Mouse (Mus musculus) mature B cell (primary cell): ENCODE results near the gene Rars2.
"Not testable (repeated sequence)": the region's sequence is repeated elsewhere in the genome, so short reads cannot be mapped to it uniquely, and the experiment has no call there.

Experiments used
- in situ Hi-C: fragments of 300-500 bp; cut with MboI; formaldehyde crosslinking; loops from 2 replicates; pipeline ENCODE4 v1.14.3; 2019

Gene Rars2

GRCm38 (mm10) chr4:34614630-34615094, at the start of gene Rars2, which contains the start of gene Orc3:
Rars2 (plus strand) TSS chr4:34614957.
Orc3 (minus strand) TSS chr4:34614944.
- in situ Hi-C loops, result no loop called here

DNA sequence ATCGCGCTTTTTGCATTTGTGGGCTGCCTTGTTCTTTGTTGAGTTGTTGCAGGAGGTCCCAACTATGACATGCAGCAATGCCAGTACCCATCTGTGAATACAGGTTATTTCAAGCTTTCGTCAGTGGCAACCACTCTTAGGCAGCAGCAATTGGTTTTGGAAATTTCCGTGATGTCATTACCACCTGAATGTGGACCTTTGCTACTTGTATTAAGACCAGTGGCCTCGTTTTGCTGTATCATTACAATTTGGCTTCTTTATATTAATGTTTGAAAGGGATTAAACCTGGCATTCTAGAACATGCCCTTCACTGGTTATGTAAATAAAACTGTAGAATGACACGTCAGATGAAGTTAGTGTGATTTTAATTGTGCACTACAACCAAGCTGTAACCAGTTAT, 48.5 kb upstream of the Rars2 start:
- in situ Hi-C loops, result loop anchor here (25.0 kb wide), 1 partner anchor 1179 kb away; no protein-coding TSS in a partner anchor

- in situ Hi-C loops, result loop anchor here (25.0 kb wide), 1 partner anchor 1186 kb away; no protein-coding TSS in a partner anchor
Observed at GRCm38 (mm10) chr4:34572876-34573275, 41.9 kb upstream of the Rars2 start.

GRCm38 (mm10) chr4:34577028-34577427, 37.7 kb upstream of the Rars2 start:
- in situ Hi-C loops, result no loop called here

DNA sequence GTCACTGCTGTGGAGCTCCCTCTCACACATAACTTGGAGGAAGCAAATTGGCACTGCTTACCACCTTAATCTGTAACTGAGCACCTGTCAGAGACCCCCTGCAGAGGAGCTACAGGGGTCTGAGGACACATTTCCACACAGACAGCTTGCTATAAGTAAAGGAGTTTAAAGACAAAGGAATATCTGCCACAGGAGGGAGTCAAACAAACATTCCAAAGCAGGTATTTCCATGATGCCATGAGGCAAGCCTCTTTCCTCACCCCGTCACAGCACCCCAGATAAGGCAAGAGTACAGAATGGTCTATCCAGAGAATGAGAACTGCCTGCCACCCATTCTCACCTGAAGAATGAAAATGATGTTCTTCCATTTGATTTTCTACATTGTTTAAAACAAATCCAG, 35.5 kb upstream of the Rars2 start:
- in situ Hi-C loops, result no loop called here

- in situ Hi-C loops, result not testable (repeated sequence)
Observed at GRCm38 (mm10) chr4:34581489-34581888, 33.3 kb upstream of the Rars2 start.

DNA sequence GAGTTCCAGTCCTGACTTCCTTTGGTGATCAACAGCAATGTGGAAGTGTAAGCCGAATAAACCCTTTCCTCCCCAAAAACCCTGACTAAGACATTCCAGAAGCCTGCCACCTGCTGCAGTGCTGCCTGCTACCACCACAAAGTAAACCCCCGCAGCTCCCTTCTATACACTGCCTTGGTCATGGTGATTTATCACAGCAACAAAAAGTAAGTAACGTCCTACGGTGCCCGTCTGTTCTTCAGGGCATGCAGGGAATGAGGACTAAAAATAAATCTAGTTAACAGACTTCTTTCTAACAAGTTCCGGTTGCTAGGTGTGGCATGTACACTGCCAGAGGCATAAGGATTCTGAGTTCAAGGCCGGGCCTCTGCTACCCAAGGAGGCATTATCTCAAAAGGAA, 32.8 kb upstream of the Rars2 start:
- in situ Hi-C loops, result no loop called here

GRCm38 (mm10) chr4:34582476-34582875, 32.3 kb upstream of the Rars2 start:
- in situ Hi-C loops, result no loop called here

- in situ Hi-C loops, result no loop called here
Observed at GRCm38 (mm10) chr4:34583427-34583826, 31.3 kb upstream of the Rars2 start.

GRCm38 (mm10) chr4:34584871-34585607, 29.7 kb upstream of the Rars2 start:
- in situ Hi-C loops, result no loop called here

DNA sequence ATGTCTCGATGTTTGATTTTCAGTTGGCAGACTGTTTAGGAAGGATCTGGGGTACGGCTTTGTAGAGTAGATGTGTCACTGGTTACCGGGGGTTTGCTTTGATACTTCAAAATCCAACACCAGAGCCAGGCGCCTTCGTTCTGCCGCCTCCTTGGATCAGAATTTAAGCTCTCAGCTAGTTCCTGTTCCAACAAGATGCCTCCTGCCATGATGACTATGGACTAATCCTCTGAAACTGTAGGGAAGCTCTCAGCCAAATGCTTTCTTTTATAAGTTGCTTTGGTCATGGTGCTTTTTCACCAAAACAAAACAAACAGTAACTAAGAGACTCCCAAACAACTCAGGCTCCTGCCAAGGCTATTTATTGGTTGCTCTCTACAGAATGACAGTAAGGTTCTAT, 11.6 kb upstream of the Rars2 start:
- in situ Hi-C loops, result no loop called here

- in situ Hi-C loops, result no loop called here
Observed at GRCm38 (mm10) chr4:34606658-34607057, 8.1 kb upstream of the Rars2 start.

DNA sequence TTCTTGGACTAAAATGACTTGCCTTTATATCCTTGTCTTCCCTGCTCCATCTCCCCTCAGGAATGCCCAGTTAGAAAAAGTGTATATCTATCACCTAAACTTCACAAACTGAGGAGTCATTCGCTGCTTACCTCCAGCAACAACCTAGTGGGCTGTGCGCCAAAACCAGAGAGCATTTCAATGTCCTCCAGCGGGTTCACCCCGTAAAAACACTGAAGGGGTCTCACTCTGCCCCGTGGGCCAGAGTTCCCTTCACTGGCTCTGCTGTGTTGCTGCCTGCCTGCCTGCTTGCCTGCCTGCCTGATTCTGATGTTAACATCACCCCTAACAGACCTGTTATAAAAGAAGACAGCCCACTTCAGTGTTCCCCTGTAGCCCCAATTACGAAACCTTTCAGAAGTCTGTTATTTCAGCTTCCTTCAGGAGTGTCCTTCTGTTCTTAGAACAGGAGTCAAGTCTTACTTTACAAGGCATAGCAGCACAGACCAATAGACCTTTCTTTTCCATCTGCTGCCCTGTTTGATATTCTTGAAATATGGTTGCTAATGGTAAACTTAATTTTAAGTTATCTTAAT, 1.1 kb upstream of the Rars2 start:
- in situ Hi-C loops, result no loop called here

- in situ Hi-C loops, result no loop called here
Observed at GRCm38 (mm10) chr4:34615303-34615702, 546 bp downstream of the Rars2 start.

DNA sequence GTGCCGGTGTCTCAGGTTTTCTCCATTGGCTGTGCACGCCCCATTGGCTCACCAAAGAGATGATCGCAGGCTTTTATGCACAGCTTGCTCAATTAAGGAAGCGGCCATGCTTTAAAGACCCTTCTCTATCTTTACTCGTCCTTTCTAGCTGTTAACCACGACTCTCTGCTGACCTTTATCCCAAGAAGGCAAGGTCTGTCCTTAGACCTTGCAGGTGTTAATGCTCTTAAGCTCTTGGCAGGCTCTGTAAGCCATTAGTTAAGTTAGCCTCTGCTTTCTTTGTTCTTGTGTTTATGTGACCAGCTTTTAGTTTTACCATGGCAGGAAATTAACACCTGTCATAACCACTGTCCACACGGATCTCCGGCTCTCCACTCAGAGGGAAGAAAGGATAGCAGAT, 1.4 kb downstream of the Rars2 start:
- in situ Hi-C loops, result no loop called here

DNA sequence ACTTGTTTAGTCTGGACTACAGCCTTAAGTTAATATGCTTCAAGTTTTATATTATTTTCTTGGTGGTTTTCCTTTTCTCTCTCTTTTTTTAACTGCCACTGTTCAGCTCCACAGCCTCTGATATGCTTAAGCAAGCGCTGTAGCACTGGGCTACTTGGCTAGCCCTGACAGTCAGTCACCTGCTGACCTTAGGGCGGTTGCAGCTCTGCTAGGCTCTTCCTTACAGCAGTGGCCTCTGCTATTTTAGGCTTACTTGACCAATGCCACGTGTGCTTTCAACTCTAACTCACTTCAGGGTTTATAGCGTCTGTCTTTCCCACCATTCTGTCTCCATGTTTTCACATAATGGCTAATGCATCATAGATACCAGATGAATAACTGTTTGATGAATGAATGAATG, 10.8 kb downstream of the Rars2 start:
- in situ Hi-C loops, result no loop called here

DNA sequence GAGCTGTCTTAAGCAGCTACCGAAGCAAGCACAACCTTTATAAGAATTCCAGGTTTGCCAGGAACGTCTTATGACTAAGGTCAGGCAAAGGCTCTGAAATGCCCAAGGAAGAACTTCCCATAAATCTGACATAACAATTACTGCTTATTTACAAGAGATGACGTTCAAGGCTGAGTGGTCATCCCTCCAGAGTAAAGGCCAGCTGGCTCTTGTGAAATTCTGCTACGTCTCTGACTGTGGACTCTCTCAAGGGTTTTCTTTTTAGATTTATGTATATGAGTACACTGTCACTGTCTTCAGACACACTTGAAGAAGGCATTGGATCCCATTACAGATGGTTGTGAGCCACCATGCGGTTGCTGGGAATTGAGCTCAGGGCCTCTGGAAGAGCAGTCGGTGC, 11.6 kb downstream of the Rars2 start:
- in situ Hi-C loops, result no loop called here

DNA sequence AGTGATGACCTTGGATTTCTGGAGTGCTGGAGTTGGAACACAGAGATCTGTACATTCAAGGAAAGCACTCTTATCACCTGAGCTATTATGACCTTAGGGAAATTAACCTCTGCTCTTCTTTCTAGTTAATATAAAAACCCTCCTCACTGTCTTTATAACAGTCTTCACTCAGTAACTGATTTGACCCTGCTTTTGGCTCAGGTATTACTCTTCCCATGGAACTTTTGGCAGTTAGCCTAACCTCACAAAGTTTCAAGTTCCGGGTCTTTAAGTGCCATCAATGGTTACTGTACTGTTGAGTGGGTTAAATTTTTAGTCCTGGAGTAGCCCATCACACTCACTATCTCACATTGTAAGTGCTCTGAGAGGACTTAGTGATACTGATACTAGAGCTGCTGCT, 15.2 kb downstream of the Rars2 start:
- in situ Hi-C loops, result no loop called here

DNA sequence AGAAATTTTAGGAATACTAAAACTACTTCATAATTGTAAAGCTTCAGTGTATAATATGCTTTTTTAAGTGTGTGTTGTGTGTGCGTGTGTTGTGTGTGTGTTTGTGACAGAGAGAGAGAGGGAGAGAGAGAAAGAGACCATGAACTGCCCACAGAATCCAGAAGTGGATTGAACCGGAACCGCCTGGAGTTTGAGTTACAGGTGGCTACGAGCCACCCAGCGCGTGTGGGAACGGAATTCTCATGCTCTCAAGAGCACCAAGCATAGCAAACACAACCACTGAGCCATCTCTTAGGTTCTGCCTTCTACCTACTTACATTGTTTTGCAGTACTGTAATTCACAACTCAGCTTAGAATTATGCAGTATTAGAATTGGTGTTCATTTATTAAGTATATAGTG, 19.4 kb downstream of the Rars2 start:
- in situ Hi-C loops, result no loop called here

GRCm38 (mm10) chr4:34636036-34636435, 21.3 kb downstream of the Rars2 start:
- in situ Hi-C loops, result no loop called here

- in situ Hi-C loops, result no loop called here
Observed at GRCm38 (mm10) chr4:34637386-34637785, 22.6 kb downstream of the Rars2 start.

GRCm38 (mm10) chr4:34637851-34638250, 23.1 kb downstream of the Rars2 start:
- in situ Hi-C loops, result no loop called here

DNA sequence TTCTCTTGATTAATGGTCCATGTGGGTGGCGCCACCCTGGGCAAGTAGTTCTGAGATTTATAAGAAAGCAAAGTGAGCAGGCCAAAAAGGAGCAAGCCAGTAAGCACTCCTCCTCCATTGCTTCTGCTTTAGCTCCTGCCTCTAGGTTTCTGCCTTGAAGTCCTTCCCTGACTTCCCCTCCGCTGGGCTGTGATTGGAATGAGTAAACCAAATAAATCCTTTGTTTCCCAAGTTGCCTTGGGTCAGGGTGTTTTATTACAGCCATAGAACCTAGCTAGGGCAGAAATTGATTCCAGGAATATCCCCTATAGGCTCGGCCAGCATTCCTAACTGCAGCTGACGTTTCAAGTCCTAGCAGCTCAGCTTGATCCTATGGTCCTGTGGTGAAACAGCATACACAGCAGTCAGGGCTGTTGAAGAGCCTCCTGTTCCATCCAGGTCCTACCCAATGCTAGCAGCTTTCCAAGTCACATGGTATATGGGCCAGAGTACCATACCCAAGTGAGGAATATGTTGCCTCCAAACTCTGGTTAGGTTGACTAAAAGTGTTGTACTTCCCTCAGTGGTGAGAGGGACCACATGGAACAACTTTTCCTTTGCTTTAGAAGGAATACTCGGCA, 25.1 kb downstream of the Rars2 start:
- in situ Hi-C loops, result no loop called here
